Mouse (Mus musculus) CH12.LX (cell line): Measurements from ENCODE around the gene Hist1h4k. TPM values are rescaled to one million over a fixed set of nuclear protein-coding genes. Genes with fewer than 3 reads are reported as not detected.
A peak's percentile ranks its signal among the peaks of the same experiment; 100 is the strongest.

ENCODE experiments used
- DNase-seq: peaks from one replicate; pipeline ENCODE4 v3.0.0-alpha.2; 2013; ENCODE audit errors: extremely low read depth
- H3K27ac ChIP-seq: 2 replicates; pipeline ENCODE4 v1.5.1; 2012; ENCODE audit warnings: low read depth, mild to moderate bottlenecking, control low read depth, moderate library complexity; ENCODE audit not compliant: insufficient read depth
- H3K27me3 ChIP-seq: replicated peaks from 2 replicates; pipeline ENCODE3; 2012; ENCODE audit warnings: inconsistent platforms
- H3K36me3 ChIP-seq, 2 experiments: replicated peaks in 1 of 2; 2 replicates each; pipeline versions ENCODE3 to v1.6.1; 2012; ENCODE audit warnings: inconsistent platforms in 1 of 2, low read length in 1 of 2, mild to moderate bottlenecking in 1 of 2, mixed read lengths in 1 of 2, moderate library complexity in 1 of 2; ENCODE audit not compliant: control insufficient read depth in 1 of 2, insufficient read depth in 1 of 2
- H3K4me1 ChIP-seq, 2 experiments: 2 replicates each; pipeline ENCODE4 v1.6.1; 2012; ENCODE audit warnings: inconsistent platforms in 1 of 2, moderate library complexity in 1 of 2; ENCODE audit not compliant: insufficient read depth in 2 of 2, control insufficient read depth in 1 of 2
- H3K4me2 ChIP-seq: 2 replicates; pipeline ENCODE4 v1.6.1; 2012; ENCODE audit warnings: low read depth, mild to moderate bottlenecking, control low read depth; ENCODE audit not compliant: poor library complexity, insufficient read depth, severe bottlenecking
- H3K4me3 ChIP-seq, 3 experiments: fragments of 150-350 bp in 1 of 3; sonication (generic) in 1 of 3; replicated peaks in 1 of 3; 2 replicates each; pipeline versions ENCODE3 to v1.5.1; 2011 to 2012; ENCODE audit warnings: low read depth in 2 of 3, low read length in 2 of 3, mild to moderate bottlenecking in 2 of 3, moderate library complexity in 2 of 3, control low read depth in 1 of 3, improper control_type of control experiment in 1 of 3, inconsistent platforms in 1 of 3, mixed read lengths in 1 of 3; ENCODE audit not compliant: poor library complexity in 1 of 3
- H3K79me2 ChIP-seq: replicated peaks from 2 replicates; pipeline ENCODE4 v1.6.1; 2012; ENCODE audit warnings: mild to moderate bottlenecking, moderate library complexity; ENCODE audit not compliant: control insufficient read depth, poor library complexity, insufficient read depth, severe bottlenecking; ENCODE audit errors: extremely low read depth
- H3K9ac ChIP-seq: 2 replicates; pipeline ENCODE4 v1.6.1; 2012; ENCODE audit warnings: low read depth, mild to moderate bottlenecking, control low read depth, moderate library complexity; ENCODE audit not compliant: insufficient read depth
- H3K9me3 ChIP-seq: replicated peaks from 2 replicates; pipeline ENCODE3; 2012; ENCODE audit warnings: low read length, inconsistent platforms, mixed read lengths
- BHLHE40 ChIP-seq: IDR thresholded peaks from 2 replicates; pipeline ENCODE4 v1.6.1; 2011; ENCODE audit warnings: mild to moderate bottlenecking, low read depth, low read length, improper control_type of control experiment
- CHD1 ChIP-seq: IDR thresholded peaks from 2 replicates; pipeline ENCODE4 v1.6.1; 2012; ENCODE audit warnings: low read depth, low read length, improper control_type of control experiment, inconsistent platforms
- ELF1 ChIP-seq: IDR thresholded peaks from 2 replicates; pipeline ENCODE4 v1.6.1; 2014; ENCODE audit warnings: low read depth, mild to moderate bottlenecking, inconsistent platforms, low read length, improper control_type of control experiment
- ETS1 ChIP-seq: conservative IDR thresholded peaks from 2 replicates; pipeline ENCODE4 v1.6.1; 2012; ENCODE audit warnings: low read depth, mild to moderate bottlenecking, inconsistent platforms, low read length, improper control_type of control experiment, moderate library complexity
- IRF4 ChIP-seq: IDR thresholded peaks from 2 replicates; pipeline ENCODE4 v1.6.1; 2014; ENCODE audit warnings: low read depth, mild to moderate bottlenecking, inconsistent platforms, low read length, improper control_type of control experiment
- JUN ChIP-seq: IDR thresholded peaks from 2 replicates; pipeline ENCODE4 v1.6.1; 2011; ENCODE audit warnings: low read depth, mild to moderate bottlenecking, low read length, improper control_type of control experiment, moderate library complexity; ENCODE audit not compliant: insufficient read depth
- MAZ ChIP-seq: IDR thresholded peaks from 2 replicates; pipeline ENCODE4 v1.6.1; 2012; ENCODE audit warnings: low read depth, mild to moderate bottlenecking, inconsistent platforms, low read length, improper control_type of control experiment, moderate library complexity
- MYC ChIP-seq: IDR thresholded peaks from 2 replicates; pipeline ENCODE4 v1.6.1; 2011; ENCODE audit warnings: low read depth, mild to moderate bottlenecking, improper control_type of control experiment, low read length
- NELFE ChIP-seq: IDR thresholded peaks from 2 replicates; pipeline ENCODE4 v1.6.1; 2011; ENCODE audit warnings: low read depth, low read length, improper control_type of control experiment
- NRF1 ChIP-seq: IDR thresholded peaks from 2 replicates; pipeline ENCODE4 v1.6.1; 2014; ENCODE audit warnings: low read depth, mild to moderate bottlenecking, inconsistent platforms, low read length, improper control_type of control experiment, moderate library complexity
- TBP ChIP-seq: conservative IDR thresholded peaks from 2 replicates; pipeline ENCODE4 v1.6.1; 2011; ENCODE audit warnings: low read depth, low read length, improper control_type of control experiment
- TCF12 ChIP-seq: IDR thresholded peaks from 2 replicates; pipeline ENCODE4 v1.6.1; 2014; ENCODE audit warnings: low read depth, mild to moderate bottlenecking, inconsistent platforms, low read length, improper control_type of control experiment
- ZC3H11A ChIP-seq: IDR thresholded peaks from 2 replicates; pipeline ENCODE4 v1.6.1; 2012; ENCODE audit warnings: low read depth, mild to moderate bottlenecking, inconsistent platforms, low read length, improper control_type of control experiment
- ZNF384 ChIP-seq: IDR thresholded peaks from 2 replicates; pipeline ENCODE4 v1.6.1; 2012; ENCODE audit warnings: low read depth, low read length, improper control_type of control experiment, inconsistent platforms
- dilution Hi-C: fragments of 300-500 bp; cut with MboI; formaldehyde crosslinking; loops from 2 replicates; pipeline ENCODE4 v1.14.3; 2020; ENCODE audit warnings: low sequenced_read_pairs; ENCODE audit not compliant: extremely low pct_unique_long_range_greater_than_20kb, extremely low pct_ligation_motif_present
- in situ Hi-C: fragments of 300-500 bp; cut with MboI; formaldehyde crosslinking; loops from 3 replicates; pipeline ENCODE4 v1.14.3; 2019; ENCODE audit warnings: low sequenced_read_pairs, low pct_ligation_motif_present, low pct_unique_long_range_greater_than_20kb, mixed read lengths
- polyA plus RNA-seq: library from polyadenylated mRNA; unstranded; fragments of >175 nt; gene quantifications from 2 replicates; pipeline ENCODE4 v1.2.1, GENCODE M21; 2012; ENCODE audit warnings: low read depth; ENCODE audit not compliant: insufficient read length
- total RNA-seq, 2 experiments: library from RNA; depleted of rRNA; stranded (reverse); fragments of 300-350 nt in 1 of 2; fragments of >200 nt in 1 of 2; gene quantifications; 2 replicates each; pipeline ENCODE4 v1.2.3; 2012 to 2014

Hist1h4k gene
- total and polyA plus RNA-seq, 3 experiments, result 13.2 to 4,319 (median 25.4) TPM

- H3K4me2 ChIP-seq, result no peak overlapping the region
- in situ Hi-C loops (no loop called here), dilution Hi-C loops (no loop called here)
- TF ChIP-seq TBP (peak; percentile 71; the same call in 1 of the 2 replicates), NRF1 (no peak), BHLHE40 (no peak), ETS1 (no peak)
- TF ChIP-seq, all 38 proteins: peak for 1
- Histone ChIP-seq H3K4me1 (peaks cover 0 to 3% of the 10 kb centered on the region in 2 experiments; a peak in 1 of 4 replicates), H3K27me3 (no peaks in the 10 kb centered on the region), H3K79me2 (no peaks in the 10 kb centered on the region), H3K4me3 (no peak overlapping the region), H3K27ac (no peak overlapping the region), H3K9ac (no peak overlapping the region), H3K9me3 (no peaks in the 10 kb centered on the region), H3K36me3 (no peaks in the 10 kb centered on the region)
- no peak for DNase-seq
These were observed 45.3 kb upstream of the Hist1h4k start for GRCm38 (mm10) chr13:21795584-21795983.

- Histone ChIP-seq H3K27ac (no peak overlapping the region), H3K36me3 (no peaks in the 10 kb centered on the region), H3K27me3 (no peaks in the 10 kb centered on the region), H3K4me2 (no peak overlapping the region), H3K9ac (no peak overlapping the region), H3K79me2 (no peaks in the 10 kb centered on the region), H3K4me1 (peaks cover 0 to 14% of the 10 kb centered on the region in 2 experiments; a peak in 2 of 4 replicates), H3K9me3 (no peaks in the 10 kb centered on the region), H3K4me3 (no peak overlapping the region)
- in situ Hi-C loops (no loop called here), dilution Hi-C loops (no loop called here)
- no peak for DNase-seq
- no peak for TF ChIP-seq CHD1
- no peak for TF ChIP-seq MYC
- no peak for TF ChIP-seq JUN
- TF ChIP-seq ZNF384, result no peak
These were observed 40.4 kb upstream of the Hist1h4k start for GRCm38 (mm10) chr13:21790601-21791283.

GRCm38 (mm10) chr13:21789925-21790324 is 39.6 kb upstream of the Hist1h4k start:
- H3K27ac ChIP-seq, result no peak overlapping the region
- H3K4me2 ChIP-seq, result no peak overlapping the region
- in situ Hi-C loops (no loop called here), dilution Hi-C loops (no loop called here)
- H3K9me3 ChIP-seq, result no peaks in the 10 kb centered on the region
- no peaks in the 10 kb centered on the region for H3K27me3 ChIP-seq
- no peak overlapping the region for H3K9ac ChIP-seq
- H3K79me2 ChIP-seq, result no peaks in the 10 kb centered on the region
- no peak for TF ChIP-seq NELFE
- no peak for TF ChIP-seq ZC3H11A
- no peak for TF ChIP-seq MAZ
- TF ChIP-seq ELF1, result no peak
- TF ChIP-seq IRF4, result no peak
- no peak for TF ChIP-seq TCF12
- TF ChIP-seq ETS1, result no peak
- no peaks in the 10 kb centered on the region for H3K36me3 ChIP-seq
- H3K4me3 ChIP-seq, result no peak overlapping the region
- H3K4me1 ChIP-seq, result peaks cover 0 to 21% of the 10 kb centered on the region in 2 experiments; a peak in 2 of 4 replicates
- no peak for DNase-seq
